Mouse (Mus musculus) limb, embryonic 14.5 days (tissue): ENCODE data around the gene Crlf1. TPM values are rescaled to one million over a fixed set of nuclear protein-coding genes. Genes with fewer than 3 reads are reported as not detected.

Experiments used
- ATAC-seq: fragments of 200-750 bp; cut with Nextera tagmentation; 2 replicates; pipeline ENCODE4 v1.8.0; 2017; ENCODE audit warnings: low read depth, moderate number of reproducible peaks, moderate TSS enrichment; ENCODE audit not compliant: low FRiP score
- DNase-seq: peaks from one replicate; pipeline ENCODE4 v3.0.0-alpha.2; 2015; ENCODE audit warnings: low spot score
- H3K27ac ChIP-seq: fragments of 300-500 bp; sonication (generic); replicated peaks from 2 replicates; pipeline ENCODE4 v1.5.1; 2014; ENCODE audit warnings: low read depth, mild to moderate bottlenecking, low read length, moderate library complexity, mixed read lengths
- H3K27me3 ChIP-seq: fragments of 300-500 bp; sonication (generic); 2 replicates; pipeline ENCODE4 v1.6.1; 2014; ENCODE audit warnings: low read length, mixed read lengths; ENCODE audit not compliant: control insufficient read depth, insufficient read depth
- H3K36me3 ChIP-seq: fragments of 300-500 bp; sonication (generic); 2 replicates; pipeline ENCODE4 v1.6.1; 2014; ENCODE audit warnings: mild to moderate bottlenecking, low read length, moderate library complexity, mixed read lengths; ENCODE audit not compliant: control insufficient read depth, insufficient read depth
- H3K4me1 ChIP-seq: fragments of 300-500 bp; sonication (generic); 2 replicates; pipeline ENCODE4 v1.6.1; 2014; ENCODE audit warnings: antibody characterized with exemption, low read length, mixed read lengths; ENCODE audit not compliant: control insufficient read depth, insufficient read depth
- H3K4me2 ChIP-seq: fragments of 300-500 bp; sonication (generic); replicated peaks from 2 replicates; pipeline ENCODE4 v1.6.1; 2014; ENCODE audit warnings: low read depth, mild to moderate bottlenecking, low read length, moderate library complexity; ENCODE audit not compliant: severe bottlenecking
- H3K4me3 ChIP-seq: fragments of 300-500 bp; sonication (generic); replicated peaks from 2 replicates; pipeline ENCODE4 v1.5.1; 2014; ENCODE audit warnings: low read length
- H3K9ac ChIP-seq: fragments of 300-500 bp; sonication (generic); 2 replicates; pipeline ENCODE4 v1.6.1; 2014; ENCODE audit warnings: mild to moderate bottlenecking, low read depth, low read length, moderate library complexity; ENCODE audit not compliant: severe bottlenecking
- H3K9me3 ChIP-seq: fragments of 300-500 bp; sonication (generic); 2 replicates; pipeline ENCODE4 v1.6.1; 2016; ENCODE audit warnings: low read length; ENCODE audit not compliant: control insufficient read depth
- POLR2A ChIP-seq: fragments of 200-500 bp; IDR thresholded peaks from 2 replicates; pipeline ENCODE4 v1.8.0; 2012; ENCODE audit warnings: inconsistent platforms, mild to moderate bottlenecking, moderate library complexity, borderline replicate concordance; ENCODE audit not compliant: insufficient read depth, insufficient read length; ENCODE audit errors: extremely low read depth
- WGBS: fragments of 180-500 bp; shearing (Covaris S2); extraction: QIAGEN DNeasy Blood & Tissue Kit; methylation state at CpG from one replicate; pipeline ENCODE4 v1.1.7; 2014; 5-methylcytosine and 5-hydroxymethylcytosine counted together
- polyA plus RNA-seq, 2 experiments: library from polyadenylated mRNA; depleted of rRNA in 1 of 2; stranded (reverse) in 1 of 2; unstranded in 1 of 2; fragments of >200 nt; fragmentation: Nextera tagmentation in 1 of 2; extraction: Ambion mirVana in 1 of 2; gene quantifications; 2 replicates each; pipeline versions ENCODE4 v1.2.1 to v1.2.3; 2012 to 2014

The Crlf1 gene
- polyA plus RNA-seq, 2 experiments = 91.5 to 98.9 TPM

- H3K9ac ChIP-seq = no peak overlapping the region
- peaks cover 7% of the 10 kb centered on the region for H3K36me3 ChIP-seq
- H3K27me3 ChIP-seq = no peaks in the 10 kb centered on the region
- no peak overlapping the region for H3K4me2 ChIP-seq
- no peaks in the 10 kb centered on the region for H3K9me3 ChIP-seq
- no peak overlapping the region for H3K4me3 ChIP-seq
- ATAC-seq (no peak), DNase-seq (no peak)
- TF ChIP-seq POLR2A = no peak
- H3K27ac ChIP-seq = no peak overlapping the region
- WGBS = 63% methylated on average over 10 of the region's 10 CpGs
- peaks cover 9% of the 10 kb centered on the region; the same call in 1 of the 2 replicates for H3K4me1 ChIP-seq
Observed at GRCm38 (mm10) chr8:70469295-70469916, 23.6 kb upstream of the Crlf1 start.

DNA sequence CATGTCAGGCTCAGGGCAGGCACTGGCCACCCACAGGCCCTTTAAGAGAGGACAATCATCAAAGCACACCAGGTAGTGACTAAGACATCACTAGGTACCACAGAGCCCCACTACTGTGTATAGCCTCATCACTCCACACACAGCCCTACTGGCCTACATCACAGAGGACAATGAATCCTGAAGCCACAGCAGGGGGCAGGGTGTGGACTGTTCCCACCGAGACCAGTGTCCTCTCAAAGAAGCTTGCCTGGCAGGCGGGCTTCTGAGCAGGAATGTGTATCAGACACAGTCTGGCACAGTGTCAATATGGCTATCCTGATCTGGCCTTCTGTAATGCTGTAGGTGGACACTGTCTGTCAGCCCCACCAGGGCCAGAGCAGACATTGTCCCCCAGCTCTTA is 23.0 kb upstream of the Crlf1 start:
- H3K27me3 ChIP-seq = no peaks in the 10 kb centered on the region
- H3K4me3 ChIP-seq = no peak overlapping the region
- ATAC-seq (no peak), DNase-seq (no peak)
- H3K4me1 ChIP-seq = peaks cover 9% of the 10 kb centered on the region; the same call in 1 of the 2 replicates
- H3K9ac ChIP-seq = no peak overlapping the region
- TF ChIP-seq POLR2A = no peak
- H3K4me2 ChIP-seq = no peak overlapping the region
- H3K9me3 ChIP-seq = no peaks in the 10 kb centered on the region
- 83% methylated on average over 2 of the region's 2 CpGs for WGBS
- H3K36me3 ChIP-seq = peaks cover 7% of the 10 kb centered on the region
- H3K27ac ChIP-seq = no peak overlapping the region

- Histone ChIP-seq H3K9me3 (no peaks in the 10 kb centered on the region), H3K4me3 (no peak overlapping the region), H3K4me1 (peaks cover 13% of the 10 kb centered on the region), H3K36me3 (peaks cover 3% of the 10 kb centered on the region; the same call in 1 of the 2 replicates), H3K27ac (no peak overlapping the region), H3K27me3 (no peaks in the 10 kb centered on the region), H3K9ac (no peak overlapping the region), H3K4me2 (no peak overlapping the region)
- no peak for ATAC-seq
- TF ChIP-seq POLR2A = no peak
- no peak for DNase-seq
- 92% methylated on average over 7 of the region's 7 CpGs for WGBS
Observed at GRCm38 (mm10) chr8:70471856-70472255, 21.1 kb upstream of the Crlf1 start.

- 0 out of 2 replicates have a peak within 1 kb of the TSS, but pooled peaks have one; percentile 41 for H3K27ac ChIP-seq
- H3K4me2 ChIP-seq = peak within 1 kb of the TSS; percentile 90
- H3K36me3 ChIP-seq = no peaks in the 10 kb centered on the region
- under 1% methylated on average over 53 of the region's 53 CpGs for WGBS
- peak within 1 kb of the TSS; percentile 89 for H3K9ac ChIP-seq
- 0 out of 2 replicates have a peak, but pooled peaks have one; percentile 22 for TF ChIP-seq POLR2A
- no peaks in the 10 kb centered on the region for H3K9me3 ChIP-seq
- DNase-seq (peak; percentile 91), ATAC-seq (peak; percentile 93)
- no peaks in the 10 kb centered on the region for H3K27me3 ChIP-seq
- peak within 1 kb of the TSS; percentile 81 for H3K4me3 ChIP-seq
- peaks cover 13% of the 10 kb centered on the region; the same call in 1 of the 2 replicates for H3K4me1 ChIP-seq
Observed at GRCm38 (mm10) chr8:70476333-70477268, 16.4 kb upstream of the Crlf1 start, which contains the start of gene Klhl26. Klhl26 (minus strand) TSS chr8:70476968.
